Mouse (Mus musculus) lung, postnatal 0 days (tissue): Measurements from ENCODE around the gene Gm3488.
"Not testable (repeated sequence)": the region's sequence is repeated elsewhere in the genome, so short reads cannot be mapped to it uniquely, and the experiment has no call there.

Experiments
- CTCF ChIP-seq: IDR thresholded peaks from 2 replicates; pipeline ENCODE4 v1.5.1; 2016; ENCODE audit warnings: antibody characterized with exemption, mild to moderate bottlenecking
- EP300 ChIP-seq: IDR thresholded peaks from 2 replicates; pipeline ENCODE4 v1.6.1; 2016; ENCODE audit warnings: antibody characterized with exemption, mild to moderate bottlenecking, control low read depth

- not testable (repeated sequence) for TF ChIP-seq CTCF, EP300
Observed at GRCm38 (mm10) chr14:5477730-5478129, 23.7 kb upstream of the Gm3488 start, which contains the start of gene Gm8246.
